Mouse (Mus musculus) adrenal gland, postnatal 36 days (tissue): ENCODE results near the gene Gm10128. TPM values are rescaled to one million over a fixed set of nuclear protein-coding genes. Genes with fewer than 3 reads are reported as not detected.
"Not testable (repeated sequence)": the region's sequence is repeated elsewhere in the genome, so short reads cannot be mapped to it uniquely, and the experiment has no call there.

Source experiments
- DNase-seq, 2 experiments: peaks; one replicate each; pipeline ENCODE4 v3.0.0; 2021; ENCODE audit warnings: mixed read lengths in 1 of 2
- long read RNA-seq, 2 experiments: library from polyadenylated mRNA; stranded (forward); transcript quantifications; one replicate each; pipeline ENCODE4 v2.0.0; 2021; ENCODE audit warnings: borderline sequencing depth in 2 of 2
- total RNA-seq, 2 experiments: library from RNA; stranded (reverse); gene quantifications; 2 replicates each; pipeline ENCODE4 v1.2.3; 2021

Gm10128 gene
- total RNA-seq = not detected
- long read RNA-seq, experiment 1 = 0 reads
- long read RNA-seq, experiment 2 = 0 reads

GRCm38 (mm10) chr14:7643872-7644271 lies at the start of gene Gm10128:
Gene Gm10128, minus strand, starts transcription at chr14:7643972.
- DNase-seq = not testable (repeated sequence)

GRCm38 (mm10) chr14:7681170-7681569 lies 37.4 kb upstream of the Gm10128 start:
- DNase-seq = peak in 1 of 2 experiments; percentile 12

- not testable (repeated sequence) for DNase-seq
These were observed 18.7 kb upstream of the Gm10128 start for GRCm38 (mm10) chr14:7662491-7662890.

- not testable (repeated sequence) for DNase-seq
These were observed 14.6 kb upstream of the Gm10128 start for GRCm38 (mm10) chr14:7658101-7659074.

- not testable (repeated sequence) for DNase-seq
These were observed 13.7 kb upstream of the Gm10128 start for GRCm38 (mm10) chr14:7657456-7657855.

GRCm38 (mm10) chr14:7595492-7595891 lies 48.3 kb downstream of the Gm10128 start, which contains the start of gene Gm10338:
Gene Gm10338, minus strand, starts transcription at chr14:7595592.
- DNase-seq = not testable (repeated sequence)

Other genes with a start within 250 kb of the Gm10128 start
- gene Gm3755, start 193.1 kb downstream of the Gm10128 start, total RNA-seq = not detected
- gene Gm3752, start 160.2 kb downstream of the Gm10128 start, total RNA-seq = not detected
- gene Gm3558, start 75.4 kb downstream of the Gm10128 start, total RNA-seq = under 1 TPM; 0.20 to 0.72 TPM
- gene Gm10338, start 48.4 kb downstream of the Gm10128 start, total RNA-seq = not detected
- gene Gm26661, start 147.6 kb upstream of the Gm10128 start, total RNA-seq = not detected
- 10 to 100 TPM; 41.7 to 74.9 TPM for gene Flnb, start 174.0 kb upstream of the Gm10128 start, total RNA-seq